Mouse (Mus musculus): ENCODE data around the gene Exph5.

- TF ChIP-seq CTCF (conservative IDR thresholded peaks at IDR 0.05; ENCODE audit: low read length) (no peak), NANOG (IDR thresholded peaks at IDR 0.05; ENCODE audit: borderline replicate concordance, low read length) (no peak), POU5F1 (IDR thresholded peaks at IDR 0.05; ENCODE audit: borderline replicate concordance, low read length) (no peak)
These were observed 79.1 kb downstream of the Exph5 start for GRCm38 (mm10) chr9:53380595-53380994.

All from E14TG2a.4 (cell line).